Mouse (Mus musculus) v-Abl transformed pro-B cells (cell line): ENCODE results near the gene Wfdc8.

Source experiments
- in situ Hi-C, 2 experiments: fragments of 400-800 bp; cut with MboI; formaldehyde crosslinking; loops; one replicate each; pipeline ENCODE4 v1.15.1; 2025; ENCODE audit not compliant: unreplicated experiment in 2 of 2

The Wfdc8 gene

DNA sequence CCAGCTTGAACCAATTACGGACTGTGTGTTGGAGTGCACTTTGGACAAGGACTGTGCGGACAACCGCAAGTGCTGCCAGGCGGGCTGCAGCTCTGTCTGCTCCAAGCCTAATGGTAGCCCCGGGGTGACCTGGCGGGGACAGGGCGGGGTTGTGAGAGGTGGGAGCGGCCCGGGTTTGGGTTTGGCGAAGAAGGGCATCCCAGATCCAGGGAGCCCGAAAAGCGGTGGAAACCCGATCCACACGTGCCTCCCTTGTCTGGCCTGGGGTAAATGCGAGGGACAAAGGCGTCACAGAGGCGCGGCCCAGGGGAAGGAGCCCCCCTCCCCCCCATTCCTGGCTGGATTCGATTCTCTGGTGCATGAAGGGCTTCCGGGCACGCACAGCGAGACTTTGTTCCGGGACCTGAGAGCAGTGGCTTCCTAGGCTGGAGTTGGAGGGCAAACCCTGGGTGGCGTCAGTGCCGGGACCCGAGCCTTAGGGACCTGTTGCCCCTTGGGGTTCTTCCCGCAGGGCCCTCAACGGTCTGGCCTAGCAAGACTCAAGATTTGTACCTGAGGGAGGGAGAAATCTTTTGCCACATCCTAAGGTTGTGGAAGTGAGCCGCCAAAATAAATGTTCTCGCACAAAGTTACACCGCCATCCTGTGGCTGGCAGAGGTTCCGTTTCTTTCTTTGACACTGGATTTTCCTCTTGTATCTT lies 49.9 kb downstream of the Wfdc8 start:
- in situ Hi-C loops = no loop called here

DNA sequence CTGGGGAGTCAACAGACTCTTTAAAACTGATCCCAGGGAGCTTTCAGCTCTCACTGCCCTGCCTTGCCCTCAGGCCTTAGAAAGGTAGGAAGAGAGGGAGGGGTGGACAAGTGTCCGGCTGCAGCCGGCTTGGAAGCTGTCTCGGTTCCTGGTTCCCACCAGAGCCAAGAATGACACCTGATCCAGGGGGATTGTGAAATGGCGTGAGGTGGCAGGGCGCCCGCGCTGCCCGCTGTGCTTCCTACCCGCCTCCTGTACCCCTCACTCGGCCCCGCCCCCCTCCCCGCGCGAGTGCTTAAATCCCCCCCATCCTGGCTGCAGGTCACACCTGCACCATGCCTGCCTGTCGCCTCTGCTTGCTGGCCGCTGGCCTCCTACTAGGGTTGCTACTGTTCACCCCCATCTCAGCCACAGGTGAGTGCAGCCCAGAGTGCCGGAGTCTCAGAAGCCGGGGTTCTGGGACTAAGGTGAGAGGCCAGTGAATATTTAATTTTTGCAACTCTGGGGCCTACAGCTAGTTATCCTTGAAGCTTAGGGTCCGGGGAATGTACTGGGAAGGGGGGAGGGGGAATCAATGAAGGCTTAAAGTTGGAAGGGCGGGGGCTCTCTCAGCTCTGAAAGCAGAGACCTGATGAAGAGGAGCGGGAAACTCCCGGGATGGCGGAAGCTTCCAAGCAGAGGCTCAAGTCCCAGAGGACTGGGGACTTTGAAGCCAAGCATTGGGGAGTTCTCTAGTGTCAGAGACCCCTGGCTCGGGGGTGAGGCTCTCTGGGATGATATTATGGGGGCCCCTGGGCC lies 50.8 kb downstream of the Wfdc8 start, which contains the start of gene Wfdc2:
TSS of gene Wfdc2 (plus strand) at position 23 of the 798 bp plus-strand sequence.
- in situ Hi-C loops = no loop called here

DNA sequence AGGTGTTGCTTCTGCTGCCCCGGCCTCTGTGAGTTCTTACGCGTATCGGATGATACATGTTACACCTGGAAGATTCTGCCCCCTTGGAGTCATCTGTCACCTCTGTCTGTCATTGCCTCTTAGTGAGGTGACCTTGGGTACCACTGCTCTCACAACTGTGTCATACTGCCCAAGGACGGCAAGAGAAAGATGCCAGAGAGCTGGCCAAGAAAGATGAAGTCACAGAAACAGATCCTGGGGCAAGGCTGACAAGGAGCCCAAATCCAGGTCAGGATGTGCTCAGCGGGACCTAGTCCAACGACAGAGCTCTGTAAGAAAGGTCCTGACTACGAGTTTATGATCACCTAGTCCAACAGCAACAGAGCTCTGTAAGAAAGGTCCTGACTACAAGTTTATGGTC lies 53.3 kb downstream of the Wfdc8 start:
- in situ Hi-C loops = no loop called here

DNA sequence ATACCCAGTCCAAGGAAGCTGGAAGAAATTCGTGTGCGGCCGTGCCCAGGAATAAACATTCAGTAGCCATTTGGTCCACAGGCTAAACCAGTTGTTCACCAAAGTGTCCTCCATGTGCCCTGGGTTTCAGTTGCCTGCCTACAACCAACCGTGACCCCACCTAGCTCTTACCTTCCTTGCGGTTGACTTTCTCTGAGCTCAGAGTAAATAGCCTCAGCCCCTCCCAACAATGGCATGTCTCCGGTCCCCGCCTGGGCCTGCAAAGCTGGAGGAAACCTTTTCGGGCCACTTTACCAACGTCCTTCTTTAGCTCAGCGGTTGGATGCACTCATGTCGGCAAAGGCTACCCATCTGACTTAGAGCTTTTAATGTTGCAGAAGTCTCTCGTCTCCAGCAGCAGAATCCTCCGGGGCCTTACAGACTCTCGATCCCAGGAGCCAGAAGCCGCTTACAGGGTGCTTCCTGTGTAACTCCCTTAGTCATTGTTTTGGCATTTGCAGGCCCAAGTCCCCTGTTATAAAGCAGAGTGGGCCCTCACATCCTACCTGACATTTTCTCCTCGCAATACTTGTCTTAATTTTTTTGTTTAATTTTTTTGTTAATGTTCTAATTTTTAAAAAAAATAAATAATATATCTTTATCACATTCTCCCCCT lies 54.3 kb downstream of the Wfdc8 start:
- in situ Hi-C loops = no loop called here

DNA sequence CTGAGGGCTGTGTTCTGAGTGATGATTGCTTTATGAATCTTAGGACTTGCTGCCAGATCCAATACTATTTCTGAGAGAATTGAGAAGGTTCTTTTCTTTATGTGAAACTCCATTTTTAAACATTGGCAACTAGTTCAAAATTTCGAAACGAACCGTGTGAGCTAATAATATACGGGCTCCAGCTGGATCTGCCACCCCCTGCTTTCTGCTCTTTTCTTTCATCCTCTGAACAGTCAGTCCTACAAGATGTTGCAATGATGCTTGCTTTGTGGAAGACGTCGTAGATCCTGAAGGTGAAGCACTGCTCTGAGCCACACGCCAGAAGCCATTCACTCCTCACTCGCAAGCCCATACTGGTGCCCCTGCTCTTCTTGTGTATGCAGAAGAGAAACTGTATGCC lies 55.0 kb downstream of the Wfdc8 start:
- in situ Hi-C loops = no loop called here

DNA sequence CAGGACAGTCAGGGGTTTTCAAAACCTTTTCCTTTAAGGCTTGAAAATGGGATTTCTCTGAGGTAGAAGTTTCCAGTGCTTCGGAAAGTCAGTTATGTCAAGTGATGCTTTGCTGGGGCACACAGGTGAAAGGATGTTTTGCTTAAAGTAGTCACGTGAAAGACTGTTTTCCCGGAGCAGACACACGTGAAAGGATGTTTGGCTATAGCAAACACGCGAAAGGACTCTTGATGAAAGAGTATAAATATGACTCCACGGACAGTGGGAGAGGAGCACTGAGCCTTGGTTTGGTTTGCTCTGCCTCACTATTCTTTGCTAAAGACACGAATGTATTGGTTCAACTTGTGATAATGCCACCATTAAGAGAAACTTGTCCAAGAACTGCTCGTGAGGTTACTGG lies 61.9 kb downstream of the Wfdc8 start:
- in situ Hi-C loops = no loop called here

DNA sequence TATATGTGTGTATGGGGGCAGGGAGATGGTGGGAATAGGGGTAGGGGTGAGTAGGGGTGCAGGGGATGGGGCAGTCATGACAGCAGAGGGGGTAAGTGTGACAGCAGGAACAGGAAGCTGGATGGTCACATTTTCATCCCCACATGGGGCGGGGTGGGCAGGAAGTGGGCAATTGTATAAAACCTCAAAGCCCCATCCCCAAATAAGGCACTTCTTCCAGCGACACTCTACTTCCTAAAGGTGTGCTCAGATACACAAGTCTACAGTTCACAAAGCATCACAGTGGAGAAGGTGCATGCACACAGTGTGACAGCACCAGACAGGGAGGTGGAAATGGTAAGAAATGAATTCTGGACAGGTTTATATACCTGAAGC lies 62.5 kb downstream of the Wfdc8 start:
- in situ Hi-C loops = no loop called here

DNA sequence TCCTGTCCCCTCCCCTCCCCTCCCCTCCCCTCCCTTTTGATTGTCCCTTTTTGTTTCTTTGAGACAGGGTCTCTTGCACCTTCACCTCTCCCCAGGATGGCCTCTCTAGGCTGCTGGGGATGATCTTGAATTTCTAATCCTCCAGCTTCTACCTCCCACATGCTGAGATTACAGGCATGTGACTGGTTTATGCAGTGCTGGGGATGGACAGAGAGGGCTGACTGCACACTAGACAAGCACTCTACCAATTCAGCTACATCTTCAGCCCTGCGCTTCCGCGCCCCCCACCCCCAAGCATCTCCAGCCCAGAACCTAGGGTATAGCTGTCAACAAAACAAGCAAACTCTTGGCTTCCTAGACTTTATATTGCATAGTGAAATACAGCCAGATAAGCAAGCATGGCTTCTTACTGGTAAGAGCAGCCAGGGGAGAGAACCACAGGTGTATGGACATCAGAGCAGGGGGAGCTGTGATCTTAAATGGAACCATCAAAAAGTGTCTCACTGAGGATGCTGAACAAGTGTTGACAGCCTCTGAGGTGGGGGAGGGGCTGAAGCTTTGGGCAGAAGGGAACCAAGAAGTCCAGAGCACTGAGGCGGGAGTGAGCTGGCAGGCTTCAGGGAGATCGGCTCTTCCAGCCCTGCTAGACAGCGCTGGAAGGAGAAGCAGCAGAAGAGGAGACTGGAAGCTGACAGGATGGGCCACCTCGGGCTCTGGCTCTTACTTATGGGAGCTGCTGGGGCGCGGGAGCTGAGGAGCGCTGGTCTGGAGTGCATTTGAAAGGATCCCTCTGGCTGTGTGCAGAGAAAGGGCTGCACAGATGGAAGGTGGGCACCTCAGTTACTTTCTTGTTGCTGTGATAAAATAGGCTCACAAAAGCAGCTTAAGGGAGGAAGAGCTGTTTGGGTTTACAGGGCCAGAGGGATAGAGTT lies 63.2 kb downstream of the Wfdc8 start:
- in situ Hi-C loops = no loop called here

DNA sequence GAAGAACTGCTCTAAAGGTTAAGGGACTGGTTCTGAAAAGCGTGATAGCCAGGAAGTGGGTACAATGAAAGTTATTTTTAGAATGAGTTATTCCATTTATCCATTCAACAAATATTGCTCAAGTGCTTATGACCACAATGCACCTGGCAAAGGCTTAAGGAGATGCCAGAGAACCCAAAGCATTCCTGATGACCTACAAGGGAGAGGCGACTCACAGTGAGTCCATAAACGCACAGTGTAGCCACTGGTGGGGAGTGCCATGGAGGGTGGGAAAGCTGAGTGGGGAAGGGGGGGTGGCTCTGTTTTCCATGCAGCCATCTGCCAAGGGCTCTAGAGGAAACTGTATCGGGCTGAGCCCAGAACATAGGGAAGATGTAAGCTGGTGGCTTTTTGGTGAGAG lies 64.1 kb downstream of the Wfdc8 start:
- in situ Hi-C loops = no loop called here
